Mouse (Mus musculus): ENCODE measurements around the gene Cilp2. TPM values are rescaled to one million over a fixed set of nuclear protein-coding genes. Genes with fewer than 3 reads are reported as not detected.

Cilp2 gene
- total RNA-seq, 1 experiment = 7.3 TPM

DNA sequence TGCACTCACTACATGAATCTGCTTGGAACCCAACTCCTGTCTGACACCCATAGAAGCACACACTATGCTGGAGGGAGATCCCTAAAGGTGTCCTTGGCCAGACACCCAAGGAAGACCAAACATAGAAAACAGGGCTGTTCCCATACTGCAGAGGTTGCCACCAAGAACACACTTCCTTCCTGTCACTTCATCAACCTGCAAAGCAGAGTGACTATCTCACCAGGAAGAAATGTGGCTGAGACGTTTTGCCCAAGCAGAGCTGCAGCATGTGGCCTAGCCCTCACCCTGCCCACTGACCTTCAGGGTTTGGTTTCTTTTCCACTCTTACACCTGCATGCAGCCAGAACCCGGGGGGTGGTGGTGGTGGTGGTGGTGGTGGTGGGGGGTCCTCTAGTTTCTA lies 46.3 kb upstream of the Cilp2 start:
- no peak overlapping the region for H3K27ac ChIP-seq (ENCODE audit: insufficient read depth, low read depth, low read length, poor library complexity, severe bottlenecking)
- H3K4me3 ChIP-seq (ENCODE audit: insufficient read depth in 1 of 2, low read depth in 1 of 2, low read length in 2 of 2, poor library complexity in 1 of 2, severe bottlenecking in 1 of 2) = no peak overlapping the region
- no peak for DNase-seq (ENCODE audit: low read depth, low spot score)
- H3K36me3 ChIP-seq (ENCODE audit: control insufficient read depth, insufficient read depth, low read length, poor library complexity, severe bottlenecking) = peaks cover 24% of the 10 kb centered on the region
- TF ChIP-seq HCFC1 (IDR thresholded peaks at IDR 0.05; ENCODE audit: borderline replicate concordance, insufficient read depth, low read length) (no peak), CHD2 (IDR thresholded peaks at IDR 0.05; ENCODE audit: low read depth, low read length) (no peak), MAFK (IDR thresholded peaks at IDR 0.05; ENCODE audit: insufficient read depth, low read depth, low read length) (no peak), ZNF384 (IDR thresholded peaks at IDR 0.05; ENCODE audit: low read depth, low read length) (no peak), ZC3H11A (IDR thresholded peaks at IDR 0.05; ENCODE audit: borderline replicate concordance, low read depth, low read length) (no peak)
- H3K4me1 ChIP-seq (ENCODE audit: control insufficient read depth in 2 of 2, insufficient read depth in 2 of 2, low read length in 2 of 2, poor library complexity in 1 of 2) = peaks cover 21 to 30% of the 10 kb centered on the region in 2 experiments
- H3K9me3 ChIP-seq (ENCODE audit: control insufficient read depth, insufficient read depth, low read depth, low read length) = no peaks in the 10 kb centered on the region
- H3K9ac ChIP-seq (ENCODE audit: insufficient read depth, low read depth, low read length, poor library complexity, severe bottlenecking) = no peak overlapping the region
- in situ Hi-C loops (cut with MboI; ENCODE audit: low sequenced_read_pairs in 2 of 2, unreplicated experiment in 2 of 2) = no loop called here

DNA sequence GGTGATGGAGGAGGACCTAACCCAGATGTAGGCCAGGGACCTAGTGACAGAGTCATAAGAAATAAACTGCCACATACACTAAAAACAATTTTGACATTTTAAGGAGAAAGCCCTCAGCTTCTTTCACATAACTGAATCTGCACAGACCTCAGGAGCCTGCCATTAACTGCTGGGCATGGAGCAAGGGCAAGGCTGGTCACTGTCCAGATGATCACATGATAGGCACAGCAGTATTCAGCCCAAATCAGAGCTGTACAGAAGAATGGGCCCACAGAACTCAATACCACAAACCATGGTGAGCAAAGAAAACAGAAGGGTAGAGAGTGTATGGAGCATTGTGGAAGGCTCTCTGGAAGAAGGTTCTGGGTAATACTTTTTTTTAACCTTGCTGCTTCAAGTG lies 39.4 kb upstream of the Cilp2 start:
- Histone ChIP-seq H3K9ac (ENCODE audit: insufficient read depth, low read depth, low read length, poor library complexity, severe bottlenecking) (no peak overlapping the region), H3K4me1 (ENCODE audit: control insufficient read depth in 2 of 2, insufficient read depth in 2 of 2, low read length in 2 of 2, poor library complexity in 1 of 2) (peaks cover 0 to 6% of the 10 kb centered on the region in 2 experiments; a peak in 1 of 4 replicates), H3K36me3 (ENCODE audit: control insufficient read depth, insufficient read depth, low read length, poor library complexity, severe bottlenecking) (peaks cover 27% of the 10 kb centered on the region), H3K4me3 (ENCODE audit: insufficient read depth in 1 of 2, low read depth in 1 of 2, low read length in 2 of 2, poor library complexity in 1 of 2, severe bottlenecking in 1 of 2) (no peak overlapping the region), H3K27ac (ENCODE audit: insufficient read depth, low read depth, low read length, poor library complexity, severe bottlenecking) (no peak overlapping the region), H3K9me3 (ENCODE audit: control insufficient read depth, insufficient read depth, low read depth, low read length) (no peaks in the 10 kb centered on the region)
- in situ Hi-C loops (cut with MboI; ENCODE audit: low sequenced_read_pairs in 2 of 2, unreplicated experiment in 2 of 2) = no loop called here
- TF ChIP-seq ZNF384 (IDR thresholded peaks at IDR 0.05; ENCODE audit: low read depth, low read length) (no peak), ZC3H11A (IDR thresholded peaks at IDR 0.05; ENCODE audit: borderline replicate concordance, low read depth, low read length) (no peak), MAFK (IDR thresholded peaks at IDR 0.05; ENCODE audit: insufficient read depth, low read depth, low read length) (no peak), CHD2 (IDR thresholded peaks at IDR 0.05; ENCODE audit: low read depth, low read length) (no peak), HCFC1 (IDR thresholded peaks at IDR 0.05; ENCODE audit: borderline replicate concordance, insufficient read depth, low read length) (no peak)
- no peak for DNase-seq (ENCODE audit: low read depth, low spot score)

DNA sequence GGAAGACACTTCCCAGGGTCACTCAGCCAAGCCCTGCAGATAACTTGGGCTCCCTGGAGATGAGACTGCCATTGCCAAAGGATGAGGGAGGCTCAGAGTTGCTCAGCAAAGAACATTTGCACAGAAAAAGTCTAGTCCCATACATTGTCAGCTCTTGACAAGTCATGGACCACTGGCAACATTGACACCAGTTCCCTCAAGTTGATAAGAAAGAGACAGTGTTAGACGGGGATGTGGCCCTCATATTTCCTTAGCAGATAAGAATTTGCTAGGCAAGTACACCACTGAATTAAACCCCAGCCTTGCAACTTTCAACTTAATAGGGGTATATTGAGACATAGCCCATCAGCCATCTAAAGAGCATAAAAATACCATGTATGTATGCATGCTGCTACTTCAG lies 36.5 kb upstream of the Cilp2 start:
- Histone ChIP-seq H3K4me1 (ENCODE audit: control insufficient read depth in 2 of 2, insufficient read depth in 2 of 2, low read length in 2 of 2, poor library complexity in 1 of 2) (peaks cover 3 to 22% of the 10 kb centered on the region in 2 experiments; a peak in 3 of 4 replicates), H3K4me3 (ENCODE audit: insufficient read depth in 1 of 2, low read depth in 1 of 2, low read length in 2 of 2, poor library complexity in 1 of 2, severe bottlenecking in 1 of 2) (no peak overlapping the region), H3K9ac (ENCODE audit: insufficient read depth, low read depth, low read length, poor library complexity, severe bottlenecking) (no peak overlapping the region), H3K9me3 (ENCODE audit: control insufficient read depth, insufficient read depth, low read depth, low read length) (no peaks in the 10 kb centered on the region), H3K36me3 (ENCODE audit: control insufficient read depth, insufficient read depth, low read length, poor library complexity, severe bottlenecking) (peaks cover 25% of the 10 kb centered on the region), H3K27ac (ENCODE audit: insufficient read depth, low read depth, low read length, poor library complexity, severe bottlenecking) (no peak overlapping the region)
- TF ChIP-seq ZC3H11A (IDR thresholded peaks at IDR 0.05; ENCODE audit: borderline replicate concordance, low read depth, low read length) (no peak), HCFC1 (IDR thresholded peaks at IDR 0.05; ENCODE audit: borderline replicate concordance, insufficient read depth, low read length) (no peak), MAFK (IDR thresholded peaks at IDR 0.05; ENCODE audit: insufficient read depth, low read depth, low read length) (no peak), CHD2 (IDR thresholded peaks at IDR 0.05; ENCODE audit: low read depth, low read length) (no peak), ZNF384 (IDR thresholded peaks at IDR 0.05; ENCODE audit: low read depth, low read length) (no peak)
- DNase-seq (ENCODE audit: low read depth, low spot score) = no peak
- in situ Hi-C loops (cut with MboI; ENCODE audit: low sequenced_read_pairs in 2 of 2, unreplicated experiment in 2 of 2) = no loop called here

DNA sequence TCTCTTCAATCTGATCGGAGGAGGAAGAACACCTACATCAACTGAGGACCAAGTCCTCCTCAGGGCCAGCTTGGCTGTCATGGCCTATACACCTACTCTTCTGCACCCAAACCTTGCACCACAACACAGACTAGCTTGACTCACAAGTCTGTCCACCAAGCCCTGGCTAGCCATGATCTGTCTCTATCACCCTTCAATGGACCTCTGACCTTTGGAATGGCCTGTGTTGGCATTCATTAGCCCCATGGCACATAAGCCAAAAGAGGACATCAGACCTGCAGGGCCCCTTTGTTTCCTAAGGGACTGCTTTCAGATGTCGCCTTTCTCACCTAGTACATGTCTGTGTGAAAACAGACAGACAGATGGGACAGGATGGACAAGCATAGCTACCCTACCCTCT lies 33.7 kb upstream of the Cilp2 start:
- Histone ChIP-seq H3K4me3 (ENCODE audit: insufficient read depth in 1 of 2, low read depth in 1 of 2, low read length in 2 of 2, poor library complexity in 1 of 2, severe bottlenecking in 1 of 2) (no peak overlapping the region), H3K27ac (ENCODE audit: insufficient read depth, low read depth, low read length, poor library complexity, severe bottlenecking) (peak overlapping the region; percentile 66), H3K9me3 (ENCODE audit: control insufficient read depth, insufficient read depth, low read depth, low read length) (no peaks in the 10 kb centered on the region), H3K4me1 (ENCODE audit: control insufficient read depth in 2 of 2, insufficient read depth in 2 of 2, low read length in 2 of 2, poor library complexity in 1 of 2) (peaks cover 3 to 22% of the 10 kb centered on the region in 2 experiments; a peak in 3 of 4 replicates), H3K36me3 (ENCODE audit: control insufficient read depth, insufficient read depth, low read length, poor library complexity, severe bottlenecking) (peaks cover 33% of the 10 kb centered on the region), H3K9ac (ENCODE audit: insufficient read depth, low read depth, low read length, poor library complexity, severe bottlenecking) (no peak overlapping the region)
- TF ChIP-seq ZC3H11A (IDR thresholded peaks at IDR 0.05; ENCODE audit: borderline replicate concordance, low read depth, low read length) = no peak
- no peak for TF ChIP-seq HCFC1 (IDR thresholded peaks at IDR 0.05; ENCODE audit: borderline replicate concordance, insufficient read depth, low read length)
- no peak for TF ChIP-seq MAFK (IDR thresholded peaks at IDR 0.05; ENCODE audit: insufficient read depth, low read depth, low read length)
- TF ChIP-seq CHD2 (IDR thresholded peaks at IDR 0.05; ENCODE audit: low read depth, low read length) = no peak
- TF ChIP-seq ZNF384 (IDR thresholded peaks at IDR 0.05; ENCODE audit: low read depth, low read length) = no peak
- no peak for DNase-seq (ENCODE audit: low read depth, low spot score)
- in situ Hi-C loops (cut with MboI; ENCODE audit: low sequenced_read_pairs in 2 of 2, unreplicated experiment in 2 of 2) = no loop called here
